ENCODE assay signal across 26 mouse cellular contexts in the genomic region with DNA sequence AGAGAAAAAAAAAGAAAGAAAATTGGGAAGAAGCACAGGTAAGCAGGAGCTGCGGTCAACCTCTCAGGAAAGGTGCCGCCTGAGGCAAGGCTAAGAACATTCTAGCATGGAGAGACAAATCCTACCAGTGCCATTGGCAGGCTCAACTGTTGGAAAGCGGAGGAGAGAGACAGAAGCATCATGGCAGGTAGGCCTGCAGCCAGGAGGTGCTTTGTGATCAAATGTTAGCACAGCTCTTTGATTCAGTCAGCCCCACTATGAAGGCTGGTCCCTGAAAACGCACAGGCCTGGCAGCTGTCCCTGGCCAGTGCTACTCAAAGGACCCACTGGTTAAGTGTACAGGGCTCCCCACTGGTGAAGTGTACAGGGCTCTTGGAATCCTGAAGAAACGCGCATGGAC.
"Had no signal": no experiment of that assay in that cellular context is flagged by ENCODE, and none has a peak within 500 bp of the region (broad histone marks: within the 10 kb centered on the region; RNA-seq: fewer than 3 reads in every experiment).

No protein-coding gene starts in this region.

- DNase-seq: cerebellum, adult 9-10 months; cerebellum, adult 9-11 months; cerebellum, postnatal 36 days; embryo, embryonic 11 days; forebrain, postnatal 0 days; gastrocnemius, adult 2 months; gastrocnemius, postnatal 10 days; gastrocnemius, postnatal 14 days; gastrocnemius, postnatal 25 days; gastrocnemius, postnatal 36 days; heart, adult 11 months; heart, adult 18-20 months; heart, adult 2 months had no signal

- H3K27me3 ChIP-seq: embryonic facial prominence, embryonic 12.5 days; embryonic facial prominence, embryonic 13.5 days; embryonic facial prominence, embryonic 15.5 days; forebrain, embryonic 13.5 days; forebrain, embryonic 15.5 days; heart, embryonic 12.5 days had no signal

- H3K4me2 ChIP-seq: embryonic facial prominence, embryonic 12.5 days; embryonic facial prominence, embryonic 13.5 days; embryonic facial prominence, embryonic 15.5 days; forebrain, embryonic 13.5 days; forebrain, embryonic 15.5 days; heart, embryonic 11.5 days; heart, embryonic 12.5 days had no signal

- H3K9me3 ChIP-seq: embryonic facial prominence, embryonic 10.5 days; embryonic facial prominence, embryonic 12.5 days; embryonic facial prominence, embryonic 13.5 days; embryonic facial prominence, embryonic 15.5 days; forebrain, embryonic 10.5 days; forebrain, embryonic 13.5 days; forebrain, embryonic 15.5 days; heart, embryonic 10.5 days; heart, embryonic 12.5 days had no signal

- H3K9ac ChIP-seq: embryonic facial prominence, embryonic 12.5 days; embryonic facial prominence, embryonic 13.5 days; embryonic facial prominence, embryonic 15.5 days; forebrain, embryonic 13.5 days; forebrain, embryonic 15.5 days; forebrain, postnatal 0 days; heart, embryonic 12.5 days had no signal

- H3K4me3 ChIP-seq: embryonic facial prominence, embryonic 10.5 days; embryonic facial prominence, embryonic 12.5 days; embryonic facial prominence, embryonic 13.5 days; embryonic facial prominence, embryonic 15.5 days; erythroblast, embryonic 14.5 days; forebrain, embryonic 10.5 days; forebrain, embryonic 13.5 days; forebrain, embryonic 15.5 days; gastrocnemius, adult 2 months; heart, adult 2 months; heart, embryonic 10.5 days; heart, embryonic 12.5 days had no signal

- H3K36me3 ChIP-seq: embryonic facial prominence, embryonic 12.5 days; embryonic facial prominence, embryonic 13.5 days; embryonic facial prominence, embryonic 15.5 days; forebrain, embryonic 15.5 days; heart, embryonic 12.5 days had no signal

- ATAC-seq: forebrain, embryonic 13.5 days; forebrain, embryonic 14.5 days; forebrain, embryonic 15.5 days; forebrain, embryonic 16.5 days; forebrain, postnatal 0 days had no signal

- H3K27ac ChIP-seq: embryonic facial prominence, embryonic 10.5 days; embryonic facial prominence, embryonic 12.5 days; embryonic facial prominence, embryonic 13.5 days; embryonic facial prominence, embryonic 15.5 days; forebrain, embryonic 10.5 days; forebrain, embryonic 13.5 days; forebrain, embryonic 15.5 days; heart, adult 2 months; heart, embryonic 10.5 days had no signal
